10 mouse cellular contexts compared by ENCODE assay signal in genomic region chr19:58295986-58296841, GRCm38 (mm10).
DNase-seq lines count a peak whose midpoint lies in the region; ATAC-seq and TF ChIP-seq lines count a peak whose summit lies in the region.
"Had no signal": no experiment of that assay in that cellular context is flagged by ENCODE, and none has a peak within 500 bp of the region (broad histone marks: within the 10 kb centered on the region; RNA-seq: fewer than 3 reads in every experiment).

No protein-coding gene starts in this region.

- no peaks in the 10 kb centered on the region for H3K36me3 ChIP-seq in heart, embryonic 12.5 days
- no peaks in the 10 kb centered on the region for H3K36me3 ChIP-seq in liver, embryonic 11.5 days (ENCODE audit: control insufficient read depth, insufficient read depth, low read length)

- WGBS in heart, embryonic 12.5 days, result 74% methylated on average over 14 of the region's 14 CpGs
- 16% methylated on average over 14 of the region's 14 CpGs for WGBS in cerebellum, adult 2 months
- 69% methylated on average over 14 of the region's 14 CpGs for WGBS in liver, embryonic 11.5 days

- peaks cover 3% of the 10 kb centered on the region; the same call in 1 of the 2 replicates for H3K4me1 ChIP-seq in heart, embryonic 12.5 days (replicated peaks)
- H3K4me1 ChIP-seq in cerebellum, adult 2 months (ENCODE audit: control insufficient read depth, insufficient read depth, low read length), result peaks cover 7% of the 10 kb centered on the region; the same call in 1 of the 2 replicates
- H3K4me1 ChIP-seq in liver, embryonic 11.5 days (replicated peaks; ENCODE audit: control insufficient read depth, insufficient read depth, low read length), result no peaks in the 10 kb centered on the region; the same call in 1 of the 2 replicates

- TF ChIP-seq POLR2A in cerebellum, adult 2 months (IDR thresholded peaks at IDR 0.05; ENCODE audit: borderline replicate concordance, insufficient read depth, low read length), result no peak

- no peak for ATAC-seq in heart, embryonic 12.5 days (ENCODE audit: insufficient number of reproducible peaks, low FRiP score)
- no peak for ATAC-seq in activated CD4-positive, CD25-positive, alpha-beta regulatory T cell, adult 4 months
- no peak for ATAC-seq in liver, embryonic 11.5 days (replicated peaks; ENCODE audit: low FRiP score)

- DNase-seq in heart, adult 18-20 months, result peak; percentile 43 to 51
- DNase-seq in cerebellum, adult 2 months, result peak; percentile 90 to 94
- DNase-seq in gastrocnemius, postnatal 36 days, result peak; percentile 47 to 52
- peak; percentile 28 to 35 for DNase-seq in left cerebral cortex, postnatal 36 days (ENCODE audit: low spot score in 2 of 2)
- DNase-seq in liver, embryonic 11.5 days (ENCODE audit: low spot score), result no peak
- no peak for DNase-seq in adrenal gland, postnatal 10 days
- DNase-seq: lung, embryonic 14.5 days had no signal

- no peak overlapping the region for H3K4me2 ChIP-seq in heart, embryonic 12.5 days
- H3K4me2 ChIP-seq in liver, embryonic 11.5 days, result no peak overlapping the region
- H3K4me2 ChIP-seq: lung, embryonic 14.5 days had no signal

- H3K9ac ChIP-seq in heart, embryonic 12.5 days, result no peak overlapping the region; the same call in 1 of the 2 replicates
- no peak overlapping the region for H3K9ac ChIP-seq in liver, embryonic 11.5 days (ENCODE audit: low read depth, low read length)
- H3K9ac ChIP-seq: lung, embryonic 14.5 days had no signal

- intact Hi-C loops in gastrocnemius, postnatal 36 days (cut with DNase I), result no loop called here
- intact Hi-C loops in left cerebral cortex, postnatal 36 days (cut with DNase I), result no loop called here

- peak; percentile 45; the same call in 1 of the 2 replicates for TF ChIP-seq CTCF in cerebellum, adult 2 months (IDR thresholded peaks at IDR 0.05; ENCODE audit: borderline replicate concordance, insufficient read depth, low read depth, low read length)

- H3K9me3 ChIP-seq in heart, embryonic 12.5 days (replicated peaks), result peaks cover 5% of the 10 kb centered on the region; the same call in 1 of the 2 replicates
- no peaks in the 10 kb centered on the region for H3K9me3 ChIP-seq in liver, embryonic 11.5 days (ENCODE audit: control insufficient read depth, low read length)

- H3K4me3 ChIP-seq in heart, embryonic 12.5 days, result no peak overlapping the region
- peak overlapping the region; percentile 14 for H3K4me3 ChIP-seq in cerebellum, adult 2 months (replicated peaks; ENCODE audit: insufficient read depth, low read depth, low read length)
- no peak overlapping the region for H3K4me3 ChIP-seq in liver, embryonic 11.5 days (ENCODE audit: low read depth, low read length)

- no peak overlapping the region for H3K27ac ChIP-seq in heart, embryonic 12.5 days (ENCODE audit: poor library complexity, severe bottlenecking)
- no peak overlapping the region for H3K27ac ChIP-seq in cerebellum, adult 2 months (ENCODE audit: insufficient read depth, low read length)
- H3K27ac ChIP-seq in liver, embryonic 11.5 days (ENCODE audit: low read depth, low read length), result no peak overlapping the region
- H3K27ac ChIP-seq: kidney, postnatal 0 days had no signal

- H3K27me3 ChIP-seq in heart, embryonic 12.5 days (replicated peaks), result peaks cover 5% of the 10 kb centered on the region; the same call in 1 of the 2 replicates
- no peaks in the 10 kb centered on the region; the same call in 1 of the 2 replicates for H3K27me3 ChIP-seq in cerebellum, adult 2 months (ENCODE audit: control insufficient read depth, insufficient read depth, low read length)
- no peaks in the 10 kb centered on the region for H3K27me3 ChIP-seq in liver, embryonic 11.5 days (replicated peaks; ENCODE audit: control insufficient read depth, insufficient read depth, low read length)

Comparison
In these comparisons a context has a peak if more than half of its experiments do, and no peak if none do; other contexts are left out.
1. DNase-seq: peak in heart, adult 18-20 months (2 of 2), cerebellum, adult 2 months (2 of 2), gastrocnemius, postnatal 36 days (2 of 2) and left cerebral cortex, postnatal 36 days (2 of 2); none in liver, embryonic 11.5 days (single experiment) and adrenal gland, postnatal 10 days (single experiment).